Mouse (Mus musculus) left cerebral cortex, postnatal 36 days (tissue): ENCODE measurements around the gene Fat4. TPM values are rescaled to one million over a fixed set of nuclear protein-coding genes. Genes with fewer than 3 reads are reported as not detected.
A peak's percentile ranks its signal among the peaks of the same experiment; 100 is the strongest.

ENCODE experiments used
- DNase-seq, 2 experiments: peaks; one replicate each; pipeline ENCODE4 v3.0.0; 2021 to 2022; ENCODE audit warnings: low spot score in 2 of 2, mixed read lengths in 1 of 2
- intact Hi-C: fragments of 180-260 bp; cut with DNase I; formaldehyde crosslinking; loops from one replicate; pipeline ENCODE4 v1.15.1; 2025
- total RNA-seq, 2 experiments: library from RNA; stranded (reverse); gene quantifications; 2 replicates each; pipeline ENCODE4 v1.2.3; 2021

The Fat4 gene
- total RNA-seq, 2 experiments from 2014 or later = 10.4 to 14.1 TPM

DNA sequence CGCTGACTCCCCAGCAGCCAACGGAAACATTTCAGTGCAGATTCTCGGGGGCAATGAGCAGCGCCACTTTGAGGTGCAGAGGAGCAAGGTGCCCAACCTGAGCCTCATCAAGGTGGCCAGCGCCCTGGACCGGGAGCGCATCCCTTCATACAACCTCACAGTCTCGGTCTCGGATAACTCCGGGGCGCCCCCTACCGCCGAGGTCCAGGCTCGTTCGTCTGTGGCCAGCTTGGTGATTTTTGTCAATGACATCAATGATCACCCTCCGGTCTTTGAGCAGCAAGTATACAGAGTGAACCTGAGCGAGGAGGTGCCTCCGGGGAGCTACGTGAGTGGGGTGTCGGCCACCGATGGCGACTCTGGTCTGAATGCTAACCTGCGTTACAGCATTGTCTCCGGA, 1.4 kb downstream of the Fat4 start:
- intact Hi-C loops = loop anchor here (5.0 to 10.0 kb wide), 4 partner anchors 99 to 1634 kb away; no protein-coding TSS in a partner anchor
- DNase-seq = peak; percentile 87 to 88

DNA sequence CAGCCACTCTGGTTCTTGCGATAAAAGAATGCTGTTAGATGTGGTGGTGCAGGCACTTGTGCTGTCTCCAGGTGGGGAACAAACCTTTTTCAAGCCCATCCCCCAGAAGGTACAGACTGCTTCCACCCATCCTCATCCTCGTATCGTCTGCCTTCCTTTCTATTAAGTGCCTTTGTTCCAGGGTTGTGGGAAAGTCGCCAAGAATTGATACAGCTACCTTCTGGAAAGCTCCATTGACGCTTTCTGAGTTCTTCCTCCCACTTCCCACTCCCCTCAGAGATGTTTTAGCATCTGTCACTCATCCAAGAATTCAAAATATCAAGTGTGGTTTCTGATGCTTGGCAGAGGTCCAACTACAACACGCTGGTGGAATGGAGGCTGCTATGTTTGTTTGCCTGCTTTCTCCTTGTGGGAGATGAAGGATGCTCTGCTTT, 6.1 kb downstream of the Fat4 start:
- intact Hi-C loops = loop anchor here (5.0 kb wide), 1 partner anchor 44 kb away; no protein-coding TSS in a partner anchor
- DNase-seq = no peak

DNA sequence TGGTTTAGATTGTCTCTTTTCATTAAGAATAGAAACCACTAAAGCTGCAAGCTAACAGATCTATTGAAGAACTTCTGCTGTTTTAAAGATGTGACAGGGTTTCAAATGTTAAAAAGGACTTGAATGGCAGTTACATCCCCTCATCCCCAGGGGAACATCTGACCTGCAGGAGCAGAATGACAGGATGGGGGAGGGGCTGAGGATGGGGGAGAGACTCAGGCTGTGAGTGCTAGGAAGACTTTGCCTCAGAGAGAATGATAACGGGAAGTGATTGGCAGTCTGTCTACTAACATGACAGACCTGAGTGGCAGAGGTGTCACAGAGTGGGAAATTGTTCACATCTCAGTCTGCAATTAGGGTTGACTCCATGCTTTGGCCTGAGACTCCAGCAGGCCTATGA, 14.1 kb downstream of the Fat4 start:
- DNase-seq = no peak
- intact Hi-C loops = no loop called here

DNA sequence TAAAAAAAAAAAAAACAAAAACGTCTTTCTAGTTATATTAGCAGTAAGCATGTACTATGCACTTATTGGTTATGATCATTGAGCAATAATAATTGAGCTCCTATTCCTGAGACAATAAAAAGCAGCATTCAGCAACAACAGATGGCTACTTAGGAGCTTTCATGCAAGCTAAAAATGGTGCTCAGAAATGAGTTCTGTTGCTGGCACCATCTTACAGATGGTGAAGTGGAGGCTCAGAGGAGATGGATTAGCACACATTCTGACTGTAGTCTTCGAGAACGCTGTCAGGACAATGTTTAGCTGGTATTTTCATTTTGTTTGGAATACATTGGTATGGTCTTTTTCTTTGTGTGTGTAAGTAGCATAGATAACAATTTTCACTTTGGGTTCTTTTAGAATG, 20.1 kb downstream of the Fat4 start:
- intact Hi-C loops = no loop called here
- no peak for DNase-seq

DNA sequence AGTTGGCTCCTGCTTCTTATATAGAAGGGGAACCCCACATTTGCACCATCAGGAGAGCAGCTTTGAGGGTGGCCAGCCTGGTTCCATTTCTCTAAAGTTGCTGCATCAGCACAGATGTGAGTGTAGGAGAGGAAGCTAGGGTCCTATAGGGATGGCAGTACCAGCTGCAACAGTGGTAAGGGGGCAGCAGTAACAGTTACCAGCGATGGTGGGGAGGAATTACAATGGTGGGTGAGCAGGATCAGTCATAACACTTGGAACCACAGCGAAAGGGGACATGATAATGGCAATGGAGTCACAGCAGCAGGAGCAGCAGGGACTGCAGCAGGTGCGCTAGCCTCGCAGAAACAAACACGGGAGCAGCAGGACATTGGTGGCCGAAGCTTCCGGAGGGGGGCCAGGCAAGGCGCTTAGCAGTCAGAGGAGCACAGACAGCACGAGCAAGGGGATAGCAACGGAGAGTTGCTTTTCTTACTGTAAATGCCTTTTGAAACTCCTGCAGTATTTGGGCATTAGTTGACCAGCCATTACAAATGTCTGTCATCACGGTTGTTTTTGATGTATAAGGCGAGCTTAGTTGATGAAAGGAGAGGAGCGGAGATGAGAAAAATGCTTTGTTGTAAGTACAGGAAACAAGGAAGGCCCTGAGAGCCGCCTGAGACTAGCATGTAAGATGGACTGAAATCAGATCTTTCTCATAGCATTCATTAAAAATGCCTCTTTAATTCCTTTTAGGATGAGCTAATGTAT, 21.1 kb downstream of the Fat4 start:
- no peak for DNase-seq
- intact Hi-C loops = no loop called here

DNA sequence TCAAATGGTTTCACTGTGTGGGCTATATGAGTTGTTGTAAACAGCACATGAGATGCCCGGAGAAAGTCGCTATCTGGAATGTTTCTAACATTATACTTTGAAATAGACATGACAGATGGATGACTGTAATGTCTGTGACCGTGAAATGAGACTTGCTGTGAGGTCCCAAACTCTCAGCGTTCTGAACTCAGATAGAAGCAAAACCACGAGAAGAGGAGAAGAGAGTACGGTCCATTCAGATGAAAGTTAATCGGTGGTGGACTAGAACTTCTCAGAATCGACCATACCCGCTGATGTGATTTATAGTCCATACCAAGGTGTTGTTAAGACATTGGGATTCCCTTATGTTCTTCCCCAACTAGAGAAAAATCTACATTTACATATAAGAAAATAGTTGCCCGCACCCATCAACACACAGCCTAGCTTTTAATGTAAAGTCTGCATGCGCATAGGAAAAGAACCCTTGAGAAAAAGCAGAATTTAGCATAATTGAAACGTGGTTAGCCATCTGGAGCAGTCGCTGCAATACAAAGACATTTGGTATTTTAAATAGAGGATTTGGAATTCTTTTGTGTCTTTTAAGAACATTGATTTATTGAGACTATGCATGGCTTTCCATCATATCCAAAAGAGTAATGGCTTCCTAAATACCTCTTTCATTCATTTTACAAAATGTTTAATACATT, 21.8 kb downstream of the Fat4 start:
- intact Hi-C loops = no loop called here
- no peak for DNase-seq

DNA sequence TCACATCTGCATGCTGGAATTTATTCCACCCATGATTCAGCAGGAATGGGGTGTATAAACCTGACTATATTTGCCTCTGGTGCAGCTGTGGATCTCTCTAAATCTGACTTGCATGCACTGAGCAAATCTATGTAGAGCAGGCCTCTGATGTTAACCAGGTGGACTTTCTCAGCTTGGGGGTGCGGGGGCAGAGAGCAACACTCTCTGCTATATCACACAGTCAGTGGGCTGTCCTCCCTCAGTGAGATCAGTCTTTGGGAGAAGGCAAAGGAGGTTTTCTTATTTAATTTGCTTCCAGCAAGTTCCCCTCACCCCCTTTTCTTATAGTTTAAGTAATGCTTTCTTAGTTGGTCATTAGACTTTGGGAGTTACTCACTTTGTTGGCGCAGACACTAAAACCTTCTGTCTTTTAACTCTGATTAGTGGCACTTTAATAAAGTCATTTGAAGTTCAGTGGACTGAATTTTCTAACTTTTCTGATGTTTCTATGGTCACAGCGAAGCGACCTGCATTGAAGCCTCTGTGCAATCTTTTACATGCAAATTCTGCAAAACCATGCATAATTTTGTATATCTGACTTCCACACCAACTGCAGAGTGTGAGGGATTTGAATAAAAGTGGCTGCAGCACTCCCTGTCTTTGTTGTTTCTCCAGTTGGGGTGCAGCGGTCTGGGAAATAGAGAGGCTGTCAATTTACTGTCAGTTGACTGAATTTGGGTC, 26.2 kb downstream of the Fat4 start:
- no peak for DNase-seq
- intact Hi-C loops = no loop called here

DNA sequence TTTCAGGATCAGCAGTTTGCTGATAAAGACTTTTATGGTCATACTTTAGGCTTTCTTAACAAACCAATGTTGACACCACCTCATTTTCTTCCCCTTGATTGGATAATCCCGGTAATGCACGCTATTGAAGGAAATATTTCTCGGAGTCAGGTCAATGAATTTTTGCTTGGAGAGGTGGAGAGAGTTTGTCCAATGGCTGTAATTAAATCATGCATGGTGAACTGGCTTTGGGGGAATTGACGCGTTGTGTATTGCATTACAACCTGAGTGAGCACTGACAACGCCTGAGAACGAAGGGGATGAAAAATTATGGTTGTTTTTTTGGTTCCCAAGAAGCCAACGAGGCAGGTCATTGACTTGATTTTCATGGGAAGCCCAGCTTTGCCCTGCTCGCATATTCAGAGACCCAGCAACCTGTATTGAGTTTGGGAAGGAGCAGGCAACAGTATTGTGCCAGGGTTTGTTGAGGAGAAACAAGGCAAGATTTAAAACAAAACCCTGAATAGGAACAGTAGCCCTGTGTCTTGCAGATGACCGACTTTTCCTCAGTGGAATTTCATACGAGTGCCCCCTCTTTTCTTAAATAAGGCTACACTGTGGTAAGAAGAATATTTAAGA, 26.9 kb downstream of the Fat4 start:
- DNase-seq = no peak
- intact Hi-C loops = no loop called here

DNA sequence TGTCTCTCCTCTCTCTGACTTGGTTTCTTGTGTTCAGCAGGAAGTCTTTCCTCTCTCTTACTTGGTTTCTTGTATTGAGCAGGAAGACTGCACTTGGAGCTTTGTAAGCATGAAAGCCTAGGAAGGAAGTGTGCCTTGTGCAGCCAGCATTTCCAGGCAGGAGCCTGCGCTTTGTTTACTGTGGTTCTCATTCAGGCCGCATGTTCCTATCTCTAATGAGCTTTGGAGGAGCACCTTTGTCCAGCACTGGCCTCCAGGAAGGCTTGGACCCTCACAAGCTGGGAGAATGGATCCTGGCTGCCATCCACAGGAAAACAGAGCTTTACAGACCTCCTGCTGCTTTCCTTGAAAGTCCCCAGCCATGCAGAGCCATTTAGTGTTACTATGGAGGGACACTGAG, 32.2 kb downstream of the Fat4 start:
- no peak for DNase-seq
- intact Hi-C loops = no loop called here

DNA sequence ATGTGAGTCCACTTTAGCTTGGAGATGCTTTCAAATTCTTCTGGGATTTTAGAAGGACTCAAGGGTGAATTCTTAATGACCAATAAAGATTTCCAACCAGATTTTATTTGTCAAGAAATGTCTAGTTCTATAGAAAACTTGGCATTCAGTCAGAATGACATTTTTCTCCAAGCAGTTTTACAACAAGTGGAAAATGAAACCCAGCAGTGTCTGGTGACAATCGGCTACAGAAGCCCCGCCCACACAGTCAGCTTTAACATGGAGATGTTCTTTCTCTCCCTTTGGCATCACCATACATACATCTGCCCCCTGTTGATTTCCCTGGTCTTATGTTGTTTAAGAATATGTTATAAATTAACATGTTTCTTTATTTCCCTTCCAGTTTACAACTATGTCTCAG, 34.3 kb downstream of the Fat4 start:
- intact Hi-C loops = no loop called here
- DNase-seq = no peak

DNA sequence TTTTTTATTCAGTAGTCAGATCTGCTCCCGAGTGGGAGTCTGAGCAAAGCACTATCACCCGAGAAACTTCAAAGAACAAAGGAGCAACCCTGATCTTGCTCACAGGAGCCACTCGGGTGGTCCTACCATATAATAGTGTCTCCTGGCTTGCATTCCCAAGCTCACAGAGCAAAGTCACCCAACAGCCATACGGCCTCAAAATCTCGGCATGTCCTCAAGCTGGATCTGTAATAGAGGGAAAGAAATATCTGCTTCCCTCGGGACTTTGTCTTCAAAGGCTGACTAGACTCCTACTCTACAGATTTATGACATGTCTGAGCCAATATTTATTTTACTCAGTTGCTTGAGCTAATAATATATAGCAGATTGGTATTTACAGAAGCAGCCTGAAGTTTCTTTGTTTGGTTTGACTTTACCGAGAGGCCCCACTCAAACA, 36.5 kb downstream of the Fat4 start:
- intact Hi-C loops = no loop called here
- DNase-seq = no peak

DNA sequence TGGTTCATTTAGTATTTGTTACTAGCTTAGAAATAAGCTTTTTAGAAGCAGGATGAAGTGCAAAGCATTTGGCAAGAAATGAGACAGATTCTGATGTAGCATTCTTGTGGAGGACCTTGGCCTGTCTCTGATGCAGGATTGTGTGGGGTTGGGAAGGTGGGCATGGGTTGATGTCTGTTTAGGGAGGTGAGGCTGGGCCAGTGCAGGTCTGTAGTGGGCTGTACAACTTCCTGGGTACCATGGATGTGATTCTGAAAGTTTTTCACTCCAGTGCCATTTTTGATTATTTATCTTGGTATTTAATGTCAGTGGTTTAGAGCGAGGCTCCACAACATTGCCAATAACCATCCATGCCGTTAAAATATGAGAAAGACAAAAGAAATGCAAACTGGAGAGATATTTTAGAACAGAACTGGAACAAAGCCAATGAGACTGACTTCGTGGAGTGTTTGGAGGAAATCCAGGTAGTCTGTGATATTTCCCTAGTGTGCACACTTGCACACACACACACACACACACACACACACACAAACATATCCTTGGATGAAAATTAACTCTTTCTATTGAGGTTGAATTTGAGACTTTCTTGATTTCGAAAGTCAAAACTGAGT, 41.4 kb downstream of the Fat4 start:
- no peak for DNase-seq
- intact Hi-C loops = no loop called here

DNA sequence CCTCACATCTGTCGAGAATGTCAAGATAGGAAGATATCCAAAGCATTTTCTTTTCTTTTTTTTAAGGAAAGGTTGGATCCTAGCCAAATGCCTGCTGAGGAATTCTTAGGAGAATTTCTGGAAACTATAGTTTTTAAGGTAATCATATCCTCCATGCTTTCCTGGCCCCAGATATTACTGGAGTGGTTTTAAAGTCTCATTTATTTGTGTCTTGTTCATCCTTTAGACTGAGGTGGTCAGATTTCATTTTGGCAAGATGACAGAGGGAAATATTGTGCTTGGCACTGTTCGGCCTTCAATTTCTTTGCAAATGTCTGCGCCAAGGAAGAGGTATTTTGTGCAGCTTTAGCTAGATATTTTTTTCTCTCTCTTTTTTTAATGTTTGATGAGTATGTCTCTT, 42.0 kb downstream of the Fat4 start:
- DNase-seq = no peak
- intact Hi-C loops = no loop called here

DNA sequence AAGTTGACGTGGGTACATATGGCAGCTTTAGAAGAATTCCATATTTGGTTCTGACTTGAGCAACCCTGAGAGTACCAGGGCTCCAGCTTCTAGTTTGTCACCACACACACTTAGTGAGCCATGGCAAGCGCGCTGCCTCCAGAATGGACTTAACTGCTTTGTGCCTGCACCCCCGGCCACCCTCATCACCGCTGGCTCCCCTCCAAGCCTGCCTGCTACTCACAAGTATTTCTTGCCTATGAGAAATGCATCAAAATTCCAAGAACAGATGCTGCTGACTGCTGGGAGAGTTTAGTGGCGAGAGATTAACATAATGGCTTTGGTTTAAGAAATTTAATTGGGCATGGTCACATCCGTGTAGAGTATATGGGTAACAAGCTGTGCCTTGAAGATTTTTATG, 48.0 kb downstream of the Fat4 start:
- DNase-seq = peak; percentile 41 to 51

DNA sequence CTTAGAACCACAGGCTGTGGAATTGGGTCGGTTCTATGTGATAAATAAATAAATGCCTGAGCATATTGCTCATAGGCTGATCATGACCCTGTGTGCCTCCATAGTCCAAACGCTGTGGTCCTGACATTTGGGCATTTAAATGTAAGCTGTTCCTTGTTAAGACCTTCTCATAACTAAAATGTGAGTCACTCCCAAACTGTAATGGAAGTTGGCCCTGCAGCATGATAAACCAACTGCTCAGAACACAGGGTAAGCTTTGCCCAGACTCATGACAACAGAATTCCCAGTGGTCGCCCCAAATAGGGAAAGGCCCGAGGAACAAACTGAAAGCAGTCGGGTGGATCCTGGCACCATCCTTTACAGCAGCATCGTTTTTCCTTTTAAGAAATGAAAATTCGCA, 49.7 kb downstream of the Fat4 start:
- intact Hi-C loops = loop anchor here (5.0 kb wide), 1 partner anchor 44 kb away; no protein-coding TSS in a partner anchor
- DNase-seq = no peak

More for the DNA sequence above, 48.0 kb downstream of the Fat4 start:
- intact Hi-C loops = loop anchor here (5.0 kb wide), 1 partner anchor 42 kb away; no protein-coding TSS in a partner anchor

DNA sequence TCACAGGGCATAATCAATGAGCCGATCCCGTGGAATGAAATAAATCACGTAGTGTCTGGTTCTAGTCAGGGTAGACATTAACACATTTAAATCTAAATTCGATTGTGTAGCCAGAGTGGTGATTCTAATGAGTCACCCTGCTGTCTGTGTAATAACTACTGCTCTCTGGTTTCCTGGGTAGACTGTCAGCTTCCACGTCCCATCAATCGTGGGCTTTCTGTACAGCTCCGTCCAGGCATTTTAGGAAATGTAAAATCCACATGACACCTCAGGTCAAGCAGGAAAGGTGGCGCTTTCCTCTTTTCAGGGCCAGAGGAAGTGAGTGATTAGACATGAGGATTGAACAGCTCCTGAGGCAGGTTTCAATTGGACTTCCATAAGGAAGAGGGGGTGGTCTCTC, 50.4 kb downstream of the Fat4 start:
- intact Hi-C loops = loop anchor here (5.0 kb wide), 1 partner anchor 45 kb away; no protein-coding TSS in a partner anchor
- no peak for DNase-seq

DNA sequence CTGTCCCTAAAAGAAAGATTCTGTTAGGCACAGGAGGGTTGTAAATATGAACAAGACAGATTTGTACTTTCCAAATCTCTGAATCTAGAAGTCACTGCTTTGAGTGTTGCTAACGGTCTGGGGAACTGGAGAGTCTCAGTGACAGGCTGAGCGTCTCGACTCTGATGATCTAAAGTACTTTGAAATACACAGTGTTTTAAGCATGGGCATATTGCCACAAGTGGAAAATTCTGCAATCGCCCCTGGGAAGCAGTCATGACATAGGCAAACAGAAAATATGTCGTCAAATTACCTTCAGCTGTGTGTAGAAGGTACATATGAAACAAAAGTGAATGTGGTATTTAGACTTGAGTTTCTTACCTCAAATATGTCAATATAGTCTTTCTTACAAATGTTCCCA, 51.4 kb downstream of the Fat4 start:
- intact Hi-C loops = loop anchor here (5.0 kb wide), 1 partner anchor 46 kb away; no protein-coding TSS in a partner anchor
- no peak for DNase-seq

DNA sequence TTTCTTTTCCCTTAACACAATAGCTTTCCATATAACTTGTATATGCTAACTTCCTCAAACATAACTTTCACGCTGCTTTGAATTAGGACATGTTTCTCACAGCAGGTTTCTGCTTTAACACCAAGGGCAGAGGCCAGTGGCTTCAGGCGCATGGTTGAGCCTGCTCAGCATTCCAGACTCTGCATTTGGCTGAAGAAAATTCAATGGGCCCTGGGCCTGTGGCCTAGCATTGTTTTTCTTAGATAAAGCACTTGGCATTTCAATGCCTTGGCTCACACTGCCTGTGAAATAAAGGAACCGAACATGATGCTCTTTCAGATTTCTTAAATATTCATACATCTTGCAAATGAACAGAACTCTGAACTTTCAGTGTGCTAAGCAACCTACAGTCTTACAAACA, 52.8 kb downstream of the Fat4 start:
- intact Hi-C loops = loop anchor here (5.0 kb wide), 1 partner anchor 47 kb away; no protein-coding TSS in a partner anchor
- DNase-seq = no peak

DNA sequence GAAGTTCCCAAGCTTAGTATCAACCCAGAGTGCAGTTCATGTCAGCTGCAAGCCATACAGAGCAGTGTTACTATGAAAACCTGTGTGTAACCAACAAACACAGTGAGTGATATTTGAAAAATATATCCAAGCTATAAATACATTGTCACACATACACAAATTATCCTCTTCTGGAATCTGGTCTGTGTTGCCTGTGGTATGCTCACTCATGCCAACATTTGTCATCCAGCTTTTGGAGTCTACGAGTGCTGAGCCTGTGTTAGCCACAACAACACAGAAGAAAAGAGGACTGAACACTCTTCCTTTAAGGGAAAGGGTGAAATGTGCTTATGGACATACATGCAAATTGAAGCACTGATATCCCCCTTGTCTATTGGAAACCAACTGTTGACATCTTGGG, 53.6 kb downstream of the Fat4 start:
- no peak for DNase-seq
- intact Hi-C loops = no loop called here
